Mouse (Mus musculus): ENCODE measurements around the gene Slc38a4. TPM values are rescaled to one million over a fixed set of nuclear protein-coding genes. Genes with fewer than 3 reads are reported as not detected.

The Slc38a4 gene
- total RNA-seq, 2 experiments from 2014 or later = 0.57 to 0.79 TPM

DNA sequence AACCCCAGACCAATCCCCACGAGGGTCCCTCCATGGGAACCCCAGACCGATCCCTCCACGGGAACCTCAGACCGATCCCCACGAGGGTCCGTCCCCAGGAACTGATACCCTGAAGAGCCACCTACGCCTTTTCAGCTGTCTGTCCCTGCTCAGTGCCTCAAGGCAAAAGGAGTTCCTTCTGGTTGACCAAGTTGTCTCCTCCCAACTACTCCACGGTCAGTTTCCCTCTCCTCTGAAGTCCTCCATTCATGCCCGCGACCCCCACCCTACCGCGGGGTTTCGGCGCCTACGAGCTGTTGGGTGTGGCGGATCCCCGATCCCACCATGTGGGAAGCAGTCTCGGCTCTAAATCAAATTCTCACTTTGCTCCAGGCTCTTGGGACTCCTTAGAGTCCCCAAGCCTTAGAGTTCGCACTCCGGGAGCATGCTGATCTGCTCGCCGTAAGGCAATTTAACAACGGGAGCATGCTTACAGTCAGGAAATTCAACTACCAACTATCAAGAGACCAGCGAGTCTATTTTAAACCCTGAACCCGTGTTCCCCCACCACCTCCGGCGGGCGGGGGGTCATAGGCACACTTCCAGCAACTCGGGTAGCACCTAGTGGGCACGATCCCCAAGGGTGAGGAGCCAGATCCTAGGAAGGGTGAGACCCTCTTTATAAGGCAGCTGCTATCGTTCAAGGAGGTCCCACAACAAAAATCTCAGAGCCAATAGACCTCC, 828 bp downstream of the Slc38a4 start:
- DNase-seq (ENCODE audit: low spot score in 2 of 2) = no peak

DNA sequence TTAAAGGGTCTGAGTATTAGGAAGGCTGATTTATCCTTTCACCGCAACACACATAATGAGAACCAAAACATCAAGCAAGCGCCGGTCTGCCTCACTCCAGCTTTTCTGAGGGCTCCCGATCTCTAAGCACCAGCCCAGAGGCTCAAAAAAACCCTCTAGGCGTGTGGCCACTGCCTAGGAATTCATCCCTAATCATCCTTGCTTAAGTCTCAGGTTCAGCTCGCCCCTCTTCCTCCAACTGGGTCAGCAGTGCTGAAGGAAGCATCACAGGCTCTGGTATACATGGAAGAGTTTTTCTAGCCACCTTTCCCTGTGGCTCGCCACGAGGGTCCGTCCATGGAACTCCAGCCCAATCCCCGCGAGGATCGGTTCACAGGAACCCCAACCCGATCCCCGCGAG, 1.6 kb downstream of the Slc38a4 start:
- no peak for DNase-seq (ENCODE audit: low spot score in 2 of 2)

DNA sequence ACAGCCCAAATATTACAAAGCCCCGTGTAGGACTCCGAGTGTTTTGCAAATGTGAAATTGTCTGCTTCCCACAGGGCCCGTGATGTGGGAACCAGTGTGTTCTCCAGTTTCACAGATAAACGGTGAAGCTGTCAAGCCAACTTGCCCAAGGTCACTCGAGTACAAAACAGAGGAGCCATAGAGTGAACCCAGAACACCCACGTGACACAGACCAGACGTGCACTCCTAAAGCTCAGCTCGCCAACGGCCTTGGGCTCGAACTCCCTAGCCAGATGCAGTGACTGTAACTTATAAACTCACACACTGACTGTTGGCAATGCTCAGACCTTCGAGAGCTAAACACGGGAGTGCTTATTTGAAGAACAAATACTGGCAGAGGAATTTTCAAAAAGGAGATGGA, 5.3 kb downstream of the Slc38a4 start:
- DNase-seq (ENCODE audit: low spot score in 2 of 2) = no peak

DNA sequence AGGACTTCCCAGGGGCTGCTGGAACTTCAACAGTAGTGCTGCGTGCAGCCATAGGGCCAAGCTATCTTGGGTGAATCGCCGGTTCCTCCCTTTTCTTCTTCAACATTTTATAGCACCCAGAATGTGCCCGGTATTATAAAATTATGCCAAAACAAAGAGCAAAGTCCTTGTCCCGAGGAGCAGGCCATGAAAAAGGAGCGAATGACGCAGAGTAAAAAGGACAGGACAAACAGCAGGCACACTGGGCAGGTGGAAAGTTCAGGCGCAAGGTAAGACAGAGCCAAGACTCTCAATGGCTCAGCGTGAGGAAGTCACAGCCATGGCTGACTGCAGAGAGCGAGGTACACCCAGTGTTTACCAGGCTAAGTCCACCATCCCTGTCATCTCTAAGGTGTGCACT, 5.7 kb downstream of the Slc38a4 start:
- no peak for DNase-seq (ENCODE audit: low spot score in 2 of 2)

DNA sequence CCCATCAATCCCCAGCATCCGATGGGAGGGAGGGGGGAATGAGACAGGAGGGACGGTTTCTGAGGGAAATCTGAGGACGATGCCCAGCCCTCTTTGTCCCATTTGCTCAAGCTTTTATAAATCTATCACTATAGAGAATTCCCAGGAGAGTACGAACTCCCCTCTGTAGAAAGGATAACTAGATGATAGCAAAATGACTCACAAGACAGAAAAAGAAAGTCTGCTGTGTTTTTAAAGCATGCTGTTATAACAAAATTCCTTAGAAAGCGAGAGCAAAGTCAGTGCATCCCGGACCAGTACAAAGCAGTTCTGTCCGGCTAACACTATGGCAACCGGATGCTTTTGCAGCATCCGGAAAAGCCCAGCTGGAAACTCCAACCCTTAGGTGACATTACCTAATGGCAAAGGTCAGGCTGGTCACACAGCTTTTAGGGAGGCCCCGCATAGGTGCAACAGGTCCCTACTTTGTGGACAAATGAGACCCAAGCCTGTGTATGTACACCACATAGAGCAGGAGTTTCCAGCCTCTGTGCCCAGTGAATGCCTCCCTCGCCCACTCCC, 6.4 kb downstream of the Slc38a4 start:
- no peak for DNase-seq (ENCODE audit: low spot score in 2 of 2)

DNA sequence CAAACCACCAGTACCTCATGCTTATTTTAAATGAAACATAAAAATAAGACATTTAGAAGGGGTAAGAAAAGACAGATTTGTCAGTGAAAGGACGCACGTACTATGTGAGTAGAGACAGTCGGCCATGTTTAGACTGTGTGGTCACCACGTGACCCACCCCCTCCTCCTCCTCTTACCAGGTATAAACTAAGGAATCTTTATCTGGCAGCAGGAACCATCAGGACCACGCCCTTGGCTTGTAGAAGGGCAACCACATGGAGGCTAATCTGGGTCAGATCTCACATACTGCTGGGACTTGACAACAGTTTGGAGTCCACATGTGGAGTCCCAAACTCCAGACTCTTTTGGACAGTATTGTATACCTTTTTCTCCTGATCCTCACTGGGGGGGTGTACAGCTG, 7.5 kb downstream of the Slc38a4 start:
- no peak for DNase-seq (ENCODE audit: low spot score in 2 of 2)

DNA sequence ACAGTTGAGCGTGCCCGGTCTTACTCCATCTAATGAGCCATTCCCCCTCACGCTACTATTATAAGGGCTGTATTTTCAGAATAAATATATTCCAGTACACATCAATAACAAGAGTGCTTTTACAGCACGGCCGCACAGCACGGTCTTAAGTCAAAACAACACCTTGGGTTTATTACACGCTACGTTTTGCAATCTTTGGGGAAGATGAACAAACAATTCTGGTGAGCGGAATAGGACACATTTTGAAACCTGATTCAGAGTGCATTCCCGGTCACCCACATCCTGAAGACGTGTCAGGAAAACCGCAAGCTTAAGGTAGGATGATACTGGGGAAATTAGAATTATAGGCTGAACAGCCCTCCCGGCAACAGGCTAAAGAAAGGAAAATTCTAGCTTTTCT, 11.8 kb downstream of the Slc38a4 start:
- no peak for DNase-seq (ENCODE audit: low spot score in 2 of 2)

DNA sequence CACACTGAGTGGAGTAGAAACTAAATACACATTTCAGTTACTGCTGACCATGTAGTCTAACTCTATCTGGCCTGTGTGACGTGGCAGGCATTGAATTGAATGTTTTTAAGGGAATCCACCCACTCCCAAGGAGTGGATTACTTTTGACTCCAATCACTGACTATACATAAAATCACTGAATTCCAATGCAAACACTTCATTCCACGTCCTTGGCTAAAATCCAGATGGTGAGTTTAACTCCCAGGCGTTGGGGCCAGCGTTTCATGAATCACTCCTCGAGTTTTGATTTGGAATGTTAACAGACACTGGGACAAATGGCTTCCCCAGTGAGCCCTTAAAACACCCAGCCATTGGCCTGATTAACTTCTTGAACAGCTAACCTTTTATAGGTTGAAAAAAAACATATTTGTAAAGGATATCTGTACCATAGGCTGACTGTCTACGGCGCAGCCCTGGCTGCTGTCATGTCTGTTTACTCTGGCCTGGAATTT, 13.7 kb downstream of the Slc38a4 start:
- DNase-seq (ENCODE audit: low spot score in 2 of 2) = no peak

DNA sequence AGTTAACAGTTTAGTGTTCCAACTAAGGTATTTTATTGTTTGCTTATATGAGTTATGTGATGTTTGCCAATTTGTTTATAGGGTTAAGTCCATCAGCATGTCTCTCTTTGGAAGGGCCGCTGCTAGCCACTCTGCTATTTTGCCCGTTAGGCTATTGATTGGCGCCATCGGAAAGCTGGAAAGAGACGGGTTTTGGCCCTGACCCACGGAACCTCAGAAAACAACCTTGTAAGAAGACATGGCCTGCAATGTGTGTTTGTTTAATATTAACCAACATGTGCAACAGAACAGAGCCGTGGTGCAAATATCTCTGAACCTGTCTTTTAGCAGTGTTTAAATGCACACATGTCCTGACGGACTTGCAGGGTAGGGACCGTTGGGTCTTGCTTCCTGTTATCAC, 14.6 kb downstream of the Slc38a4 start:
- DNase-seq (ENCODE audit: low spot score in 2 of 2) = no peak

DNA sequence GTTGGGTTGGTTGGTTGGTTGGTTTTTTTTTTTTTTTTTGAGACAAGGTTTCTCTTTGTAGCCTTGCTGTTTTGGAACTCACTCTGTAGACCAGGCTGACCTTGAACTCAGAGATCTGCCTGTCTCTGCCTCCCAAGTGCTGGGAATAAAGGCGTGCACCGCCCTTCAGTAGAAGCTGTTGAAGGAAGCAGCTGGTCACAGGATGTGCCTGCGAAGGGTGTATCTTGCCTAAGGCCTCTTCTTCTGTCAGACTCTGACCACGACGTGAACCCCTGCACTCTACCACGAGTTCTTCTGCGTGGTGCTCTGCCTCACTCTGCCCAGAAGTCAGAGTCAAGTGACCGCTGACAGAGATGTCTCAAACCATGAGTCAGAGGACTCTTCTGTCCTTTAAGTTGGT, 18.0 kb downstream of the Slc38a4 start:
- no peak for DNase-seq (ENCODE audit: low spot score in 2 of 2)

DNA sequence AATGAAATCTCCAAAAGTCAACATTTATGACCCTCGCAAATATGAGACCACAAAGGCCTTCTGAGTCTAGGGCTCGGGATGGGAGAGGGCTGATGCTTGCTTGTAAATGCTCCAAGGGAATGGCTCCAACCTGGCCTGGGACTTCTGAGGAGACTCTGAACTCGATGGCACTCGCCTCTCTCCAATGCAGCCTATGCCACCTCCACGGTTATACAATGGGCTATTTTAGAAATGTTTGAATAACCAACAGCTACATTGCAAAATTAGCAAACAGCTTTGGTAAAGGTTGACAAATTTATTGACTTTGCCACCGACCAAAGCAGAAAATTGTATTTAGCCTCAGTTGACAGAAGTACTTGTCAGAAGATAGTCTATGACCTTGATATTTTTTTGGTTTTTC, 19.9 kb downstream of the Slc38a4 start:
- DNase-seq (ENCODE audit: low spot score in 2 of 2) = no peak

DNA sequence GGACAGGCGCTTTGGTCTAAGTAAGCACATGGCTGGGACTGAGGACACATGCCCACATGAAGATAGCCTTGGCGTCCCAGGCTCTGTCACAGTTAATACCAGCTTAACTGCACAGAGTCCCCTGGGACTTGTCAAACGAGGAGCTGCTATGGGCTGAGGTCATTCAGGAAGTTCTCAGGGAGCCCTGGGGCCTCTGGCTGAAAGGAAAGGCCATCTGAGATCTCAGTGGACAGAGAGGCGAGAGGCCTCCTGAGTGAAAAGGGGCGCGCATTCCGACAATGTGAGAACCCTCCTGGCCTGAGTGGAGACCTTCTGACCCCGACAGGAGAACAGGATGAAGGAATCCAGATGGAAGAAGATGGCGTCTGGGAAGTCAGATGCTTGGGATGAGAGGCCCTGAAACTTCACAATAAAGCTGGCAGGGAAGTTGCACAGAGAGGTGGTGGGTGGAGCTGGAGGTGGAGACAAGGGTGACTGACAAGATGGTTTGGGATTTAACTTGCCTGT, 22.2 kb downstream of the Slc38a4 start:
- no peak for DNase-seq (ENCODE audit: low spot score in 2 of 2)

DNA sequence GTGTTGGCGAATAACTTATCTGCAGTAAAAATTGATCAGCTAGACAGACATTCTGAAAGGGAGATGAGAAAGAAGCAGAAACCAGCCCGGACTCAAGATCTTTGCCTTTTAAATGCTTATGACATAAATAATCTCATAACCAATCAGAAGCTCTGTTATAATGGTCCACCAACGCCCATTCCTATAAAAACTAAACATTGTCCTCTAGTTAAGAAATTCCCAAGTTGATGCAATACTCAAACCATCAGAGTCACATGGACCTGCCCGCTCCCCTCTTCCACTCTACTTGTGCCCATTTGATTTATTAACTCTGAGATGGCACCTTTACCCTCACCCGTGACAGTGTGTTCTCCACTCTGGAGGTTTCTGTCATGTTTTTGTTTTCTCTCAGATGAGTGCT, 23.9 kb downstream of the Slc38a4 start:
- DNase-seq (ENCODE audit: low spot score in 2 of 2) = no peak

DNA sequence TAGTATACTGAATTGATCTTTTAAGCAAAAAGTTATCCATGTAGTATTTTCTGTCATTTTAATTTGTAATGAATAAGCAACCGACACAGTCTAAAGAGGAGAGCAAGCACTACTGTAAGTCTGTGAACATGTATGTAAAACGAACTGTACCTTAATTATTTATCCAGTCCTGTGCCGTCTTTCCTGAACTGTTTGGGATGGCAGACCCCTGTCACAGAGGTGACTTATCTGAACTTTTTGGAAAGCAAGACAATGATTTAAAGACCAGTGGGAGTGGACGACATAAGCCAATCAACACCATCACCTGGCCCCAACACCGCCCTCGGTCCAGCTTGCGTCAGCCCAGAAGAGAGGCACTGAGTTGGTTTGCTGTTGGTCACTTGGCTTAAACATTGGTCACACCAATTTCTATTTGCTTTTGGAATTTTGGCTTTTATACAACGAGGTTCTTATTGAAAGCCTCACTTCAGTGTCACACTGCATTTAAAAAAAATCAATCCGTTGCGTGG, 24.7 kb downstream of the Slc38a4 start:
- no peak for DNase-seq (ENCODE audit: low spot score in 2 of 2)

DNA sequence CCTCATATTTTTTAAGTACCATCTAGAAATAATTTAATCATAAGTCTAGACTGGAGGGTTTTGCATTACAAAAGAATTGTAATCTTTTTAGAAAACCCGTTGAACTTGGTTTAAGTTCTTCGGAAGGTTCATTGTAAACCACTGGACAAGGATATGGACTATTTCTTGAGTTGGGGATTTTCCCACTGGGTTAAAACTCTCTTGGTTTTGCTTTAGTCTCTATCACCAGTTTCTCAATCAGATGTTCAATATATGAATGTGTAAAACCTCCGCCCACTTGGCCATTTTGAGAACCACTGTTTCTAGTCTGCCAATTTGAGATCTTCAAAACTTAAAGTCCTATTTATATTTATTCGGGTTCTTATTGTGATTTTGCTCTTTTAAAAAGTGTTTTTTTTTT, 25.6 kb downstream of the Slc38a4 start:
- no peak for DNase-seq (ENCODE audit: low spot score in 2 of 2)

DNA sequence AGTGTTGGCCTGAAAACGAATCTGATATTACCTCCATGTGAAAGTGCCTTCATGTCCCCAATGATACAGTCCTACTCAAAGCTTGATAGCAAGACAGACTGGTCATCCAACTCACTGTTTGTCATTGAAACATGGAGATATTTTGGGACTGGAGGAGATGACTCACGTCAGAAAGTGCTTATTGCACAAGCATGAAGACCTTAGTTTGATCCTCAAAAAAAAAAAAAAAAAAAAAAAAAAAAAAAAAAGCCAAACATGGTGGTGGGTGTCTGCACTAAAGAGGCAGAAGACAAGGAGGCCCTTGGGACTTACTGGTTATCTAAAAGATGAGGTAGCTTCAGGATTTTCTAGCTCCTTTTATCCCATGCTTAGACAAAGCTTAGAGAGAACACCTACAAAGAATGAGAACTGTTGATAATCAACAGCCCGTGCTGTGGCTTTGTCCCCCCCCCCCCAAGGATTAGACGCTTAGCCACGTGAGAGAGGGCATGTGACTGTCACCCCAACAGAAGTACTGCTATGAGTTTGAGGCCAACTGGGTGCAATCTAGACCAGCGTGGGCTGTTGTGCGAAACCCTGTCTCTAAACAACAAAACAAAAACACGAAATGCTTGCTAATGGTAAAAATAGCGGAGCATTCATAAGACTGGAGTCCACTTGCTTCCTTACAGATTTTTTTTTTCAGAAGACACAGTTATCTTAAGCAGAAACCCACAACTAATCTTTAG, 26.5 kb downstream of the Slc38a4 start:
- DNase-seq (ENCODE audit: low spot score in 2 of 2) = no peak

DNA sequence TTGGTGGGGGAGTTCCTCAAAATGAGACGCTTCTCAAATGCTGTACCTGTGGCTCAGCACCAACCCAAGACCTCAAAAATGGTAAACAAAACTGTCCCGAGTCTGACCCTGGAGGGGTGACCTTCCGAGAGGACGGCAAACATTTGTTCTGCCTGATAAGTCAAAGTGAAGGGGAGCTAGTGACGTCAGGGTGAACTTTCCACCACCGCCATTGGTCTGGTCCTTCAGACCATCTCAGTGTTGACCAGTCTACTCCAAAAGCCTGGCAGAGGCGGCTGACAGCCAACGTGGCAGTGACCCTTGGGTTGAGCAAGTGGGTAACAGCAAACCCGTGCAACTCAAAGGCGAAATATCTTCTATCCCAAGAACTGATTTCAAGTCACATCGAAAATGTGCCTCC, 27.1 kb downstream of the Slc38a4 start:
- no peak for DNase-seq (ENCODE audit: low spot score in 2 of 2)

DNA sequence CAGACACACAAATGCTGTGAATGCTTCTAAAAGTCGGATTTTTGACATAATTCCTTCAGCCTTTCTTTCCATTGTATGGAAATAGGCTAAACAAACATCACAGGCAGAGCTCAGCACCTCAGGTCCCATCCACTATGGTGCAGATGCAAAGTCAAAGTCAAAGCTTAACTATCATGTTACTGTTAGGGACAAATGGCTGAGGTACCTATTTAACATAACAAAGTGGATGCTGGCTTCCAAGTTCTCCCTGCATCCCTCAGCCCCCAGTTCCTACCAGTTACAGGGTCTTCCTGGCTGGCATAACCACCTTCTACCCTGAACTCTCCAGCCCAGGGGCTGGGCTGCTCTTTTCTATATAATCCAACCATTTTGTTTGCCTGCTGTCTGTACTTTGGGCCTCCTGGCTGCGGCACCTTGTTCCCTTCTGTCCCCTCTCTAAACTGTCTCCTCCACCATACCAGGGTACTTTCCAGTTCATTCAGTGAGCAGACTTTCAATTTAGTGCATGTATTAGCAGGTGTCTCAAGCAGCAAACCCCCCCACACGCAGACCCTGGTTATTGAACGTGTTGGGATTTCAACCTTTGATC, 27.6 kb downstream of the Slc38a4 start:
- DNase-seq (ENCODE audit: low spot score in 2 of 2) = no peak

DNA sequence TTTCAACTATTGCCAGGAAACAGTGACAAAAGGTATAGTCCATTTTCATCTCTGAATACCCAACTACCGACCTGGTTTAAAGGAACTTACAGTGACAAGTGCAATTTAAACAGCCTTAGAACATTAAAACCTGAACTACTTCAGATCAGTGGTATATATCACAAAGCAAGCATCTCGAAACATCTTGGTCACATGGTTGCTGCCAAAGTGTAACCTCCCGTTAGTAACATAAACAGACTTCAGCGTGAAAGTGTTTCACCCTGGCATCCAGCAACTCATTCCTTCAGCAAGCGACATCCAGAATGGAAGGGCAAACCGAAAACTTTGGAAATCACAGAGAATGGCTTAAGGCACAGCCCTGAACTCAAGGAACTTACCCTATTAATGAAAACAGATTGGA, 29.1 kb downstream of the Slc38a4 start:
- no peak for DNase-seq (ENCODE audit: low spot score in 2 of 2)

DNA sequence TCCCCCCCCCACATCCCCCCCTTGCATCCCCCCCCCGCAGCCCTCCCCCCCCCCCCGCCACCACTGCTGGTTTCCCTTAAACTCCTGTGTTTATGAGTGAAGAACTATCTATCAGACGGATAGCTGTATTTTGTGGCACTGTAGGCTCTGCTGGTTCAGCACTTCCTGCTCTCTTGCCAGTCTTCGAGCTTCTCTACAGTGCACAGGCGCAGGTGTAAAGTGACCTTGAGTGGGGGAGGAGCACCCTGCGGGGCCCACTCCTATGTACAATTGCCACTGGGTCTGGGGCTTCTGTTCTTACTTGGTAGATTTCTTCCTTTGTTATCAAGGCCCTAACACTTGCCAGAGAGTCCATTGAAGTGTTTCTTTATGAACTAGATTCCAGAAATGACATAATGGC, 33.0 kb downstream of the Slc38a4 start:
- DNase-seq (ENCODE audit: low spot score in 2 of 2) = no peak

DNA sequence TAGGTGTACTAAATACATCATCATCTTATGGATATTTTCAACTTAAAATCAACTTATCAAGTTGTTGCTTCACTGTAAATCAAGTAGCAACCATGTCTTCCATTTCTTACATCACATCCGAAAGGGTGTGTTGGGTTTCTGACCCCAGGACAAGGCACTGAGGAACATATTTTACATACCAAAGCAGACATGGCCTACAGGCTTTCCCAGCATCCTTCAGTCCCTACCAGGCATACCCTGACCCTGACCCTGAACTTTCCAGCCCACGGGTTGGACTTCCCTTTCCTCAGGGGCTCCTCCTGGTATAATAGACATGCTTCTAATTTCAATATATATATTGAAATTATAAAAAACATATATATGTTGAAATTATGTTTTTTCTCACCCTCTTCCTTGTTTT, 33.5 kb downstream of the Slc38a4 start:
- no peak for DNase-seq (ENCODE audit: low spot score in 2 of 2)

DNA sequence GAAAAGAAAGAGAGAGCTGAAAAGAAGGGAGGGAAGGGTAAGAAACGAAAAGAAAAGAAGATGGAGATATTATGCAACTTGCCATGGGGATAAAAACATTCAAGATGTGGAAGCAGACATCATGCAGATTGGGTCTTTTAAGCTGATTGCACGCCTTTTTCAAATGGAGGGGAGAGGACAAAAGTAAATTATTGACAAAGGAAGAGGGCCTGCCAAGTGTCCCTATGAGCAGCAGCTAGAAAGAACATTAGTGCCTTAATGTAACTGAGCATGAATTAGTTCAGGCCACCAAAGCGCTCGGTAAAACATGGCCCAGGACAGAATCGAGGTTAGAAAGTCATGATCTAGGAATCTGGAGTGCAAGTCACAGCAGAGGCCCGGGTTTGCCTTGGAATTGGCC, 35.5 kb downstream of the Slc38a4 start:
- DNase-seq (ENCODE audit: low spot score in 2 of 2) = no peak

Data from layer of hippocampus, adult 18-20 months (tissue).